Mouse (Mus musculus): Measurements from ENCODE around the gene Actl7b.

The Actl7b gene

DNA sequence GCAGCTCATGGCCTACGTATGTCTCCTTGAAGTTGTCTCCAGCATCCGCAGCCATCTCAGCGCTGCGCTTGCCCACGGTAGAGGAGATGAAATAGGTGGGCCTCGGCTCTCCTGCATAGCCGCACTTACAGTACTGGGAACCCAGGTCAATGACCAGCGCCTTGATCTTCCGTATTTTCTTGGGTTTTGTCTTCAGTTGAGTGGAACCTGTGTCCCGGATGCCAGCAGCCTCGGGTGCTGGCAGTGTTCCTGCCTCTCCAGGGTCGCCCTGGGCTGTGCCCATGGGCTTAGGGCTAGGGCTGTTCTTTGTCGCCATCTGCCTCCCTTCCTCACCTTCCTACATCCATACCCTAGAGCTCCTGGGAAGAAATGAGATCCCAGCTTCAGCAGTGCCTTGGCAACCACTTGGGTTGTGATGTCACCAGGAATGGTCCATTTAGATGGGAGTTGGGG, at the start of gene Actl7b:
Gene Actl7b, minus strand, starts transcription at position 403 of the 453 bp plus-strand sequence.
- no peak for DNase-seq (ENCODE audit: low spot score)

DNA sequence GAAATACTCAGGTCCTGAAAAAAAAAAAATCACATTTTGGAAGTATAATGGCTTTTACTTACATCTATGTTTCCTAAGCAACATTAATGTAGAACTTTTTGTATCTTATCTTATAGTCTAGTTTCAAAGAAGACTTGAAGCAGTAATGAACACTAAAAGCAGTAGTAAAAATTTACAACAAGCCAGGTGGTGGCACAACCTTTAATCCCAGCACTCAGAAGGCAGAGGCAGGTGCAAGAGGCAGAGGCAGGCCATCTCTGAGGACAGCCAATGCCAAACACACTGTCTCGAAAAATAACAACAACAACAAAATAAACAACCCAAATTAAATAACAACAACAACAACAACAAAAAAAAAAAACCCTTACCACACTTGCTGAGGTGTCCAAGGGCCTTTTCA, 29.8 kb upstream of the Actl7b start:
- DNase-seq (ENCODE audit: low spot score), result no peak

DNA sequence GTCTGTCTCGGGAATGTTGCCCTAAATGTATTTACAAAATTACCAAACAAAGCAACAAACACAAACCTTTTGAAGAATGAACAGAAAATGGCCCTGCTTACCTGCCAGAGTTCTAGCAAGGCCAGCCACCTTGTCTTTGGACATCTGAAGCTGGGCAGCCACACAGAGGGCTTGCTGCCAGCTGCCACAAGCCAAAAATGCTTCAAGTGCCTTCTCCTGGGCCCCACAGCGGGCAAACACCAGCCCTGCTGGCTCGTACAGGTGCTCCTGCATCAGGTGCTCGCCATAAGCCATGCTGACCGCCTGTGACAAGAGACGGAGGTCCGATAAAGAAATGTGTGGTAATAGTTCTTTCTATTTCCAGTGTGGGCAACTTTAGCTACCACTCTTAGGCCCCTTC, 27.7 kb upstream of the Actl7b start:
- DNase-seq (ENCODE audit: low spot score), result no peak

DNA sequence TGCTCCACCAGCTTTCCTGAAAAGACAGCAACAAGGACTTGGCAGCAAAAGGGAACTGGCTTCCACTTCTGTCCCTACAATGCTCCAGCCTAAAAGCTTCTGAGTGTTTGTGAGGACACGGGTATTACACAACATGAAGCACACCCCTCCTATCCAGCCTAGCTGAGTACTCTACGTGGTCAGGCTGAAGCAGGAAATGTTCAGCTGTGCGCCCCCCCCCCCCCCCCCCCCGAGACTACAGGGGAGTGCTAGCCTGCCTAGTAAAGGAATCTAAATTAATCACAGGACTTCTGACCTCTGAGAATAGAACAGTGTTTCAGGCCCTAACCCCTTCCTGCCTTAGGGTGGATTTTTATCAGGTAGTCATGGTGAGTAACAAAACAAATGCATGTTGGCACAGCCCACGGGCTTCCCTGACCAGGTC, 26.6 kb upstream of the Actl7b start:
- DNase-seq (ENCODE audit: low spot score), result no peak

DNA sequence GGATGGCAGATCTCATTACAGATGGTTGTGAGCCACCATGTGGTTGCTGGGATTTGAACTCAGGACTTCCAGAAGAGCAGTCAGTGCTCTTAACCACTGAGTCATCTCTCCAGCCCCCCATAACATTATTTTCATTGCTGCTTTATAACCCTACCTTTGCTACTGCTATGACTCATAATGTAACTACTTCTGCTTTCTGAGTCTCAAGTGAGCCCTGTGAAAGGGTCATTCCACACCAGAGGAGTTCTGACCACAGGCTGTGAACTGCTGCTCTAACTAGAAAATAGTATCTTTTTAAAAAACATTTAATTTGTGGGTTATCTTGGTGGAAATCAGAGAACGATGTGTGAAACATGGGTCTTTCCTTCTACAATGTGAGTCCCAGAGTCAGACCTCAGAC, 16.4 kb upstream of the Actl7b start:
- no peak for DNase-seq (ENCODE audit: low spot score)

DNA sequence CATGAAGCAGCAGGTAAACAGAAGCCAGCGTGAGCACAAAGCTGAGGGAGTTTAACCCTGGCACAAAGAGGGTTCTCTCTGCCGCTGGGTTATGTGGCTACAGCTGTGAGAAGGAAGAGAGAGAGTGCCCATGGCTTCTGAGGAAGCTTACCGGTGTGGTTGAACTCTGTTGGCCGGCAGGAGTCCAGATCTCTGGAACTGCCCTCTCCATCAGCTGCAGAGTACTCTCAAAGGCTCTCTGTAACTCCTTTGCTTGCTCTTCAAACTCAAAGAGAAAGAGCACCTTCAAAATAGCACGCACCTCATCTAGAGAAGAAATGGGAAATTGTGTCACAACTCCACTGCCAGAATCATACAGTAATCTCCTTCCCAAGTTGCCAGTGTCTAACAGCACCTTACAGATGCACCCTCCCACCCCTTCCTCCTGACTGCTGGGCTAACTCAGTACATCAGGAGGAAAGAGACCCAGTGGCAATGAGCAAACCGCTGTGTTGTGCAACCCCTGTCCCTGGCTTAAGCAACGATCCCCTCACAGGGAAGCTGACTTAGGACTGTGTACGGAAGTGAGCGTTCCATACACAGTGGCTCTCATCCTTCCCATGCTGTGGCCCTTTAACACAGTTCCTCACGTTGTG, 15.8 kb upstream of the Actl7b start:
- DNase-seq (ENCODE audit: low spot score), result no peak

DNA sequence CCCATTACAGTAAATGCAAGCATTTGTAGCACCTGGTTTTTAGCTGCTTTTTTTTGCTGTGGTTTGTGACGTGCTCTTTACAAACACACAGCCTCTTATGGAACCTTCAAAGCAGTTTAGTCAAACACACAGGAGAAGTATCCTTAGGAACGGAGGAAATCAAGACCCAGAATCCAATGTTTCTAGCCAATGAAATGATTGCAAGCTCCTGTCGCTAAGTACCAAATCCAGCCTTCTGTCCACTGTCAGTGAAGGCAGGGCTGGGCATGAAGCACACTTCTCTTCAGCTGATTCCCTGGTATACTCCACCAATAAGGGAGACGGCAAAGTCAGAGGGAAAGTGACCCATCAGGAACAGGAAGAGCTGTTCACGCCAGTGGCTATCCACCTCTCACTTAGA, 14.8 kb upstream of the Actl7b start:
- DNase-seq (ENCODE audit: low spot score), result no peak

DNA sequence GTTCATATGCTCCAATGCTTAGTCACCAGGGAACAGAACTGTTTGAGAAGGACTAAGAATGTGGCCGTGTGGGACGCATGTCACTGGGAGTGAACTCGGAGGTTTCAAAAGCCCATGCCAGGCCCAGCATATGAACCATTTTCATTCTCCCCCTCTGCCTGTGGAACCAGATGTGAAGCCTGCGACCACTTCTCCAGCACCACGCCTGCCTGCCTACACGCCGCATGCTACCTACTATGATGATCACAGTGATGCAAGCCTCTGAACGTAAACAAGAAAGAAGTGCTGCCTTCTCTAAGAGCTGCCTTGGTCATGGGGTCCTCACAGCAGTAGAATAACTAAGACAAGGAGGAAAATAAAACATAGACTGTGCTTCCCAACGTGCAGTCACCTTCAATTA, 6.2 kb upstream of the Actl7b start:
- no peak for DNase-seq (ENCODE audit: low spot score)

DNA sequence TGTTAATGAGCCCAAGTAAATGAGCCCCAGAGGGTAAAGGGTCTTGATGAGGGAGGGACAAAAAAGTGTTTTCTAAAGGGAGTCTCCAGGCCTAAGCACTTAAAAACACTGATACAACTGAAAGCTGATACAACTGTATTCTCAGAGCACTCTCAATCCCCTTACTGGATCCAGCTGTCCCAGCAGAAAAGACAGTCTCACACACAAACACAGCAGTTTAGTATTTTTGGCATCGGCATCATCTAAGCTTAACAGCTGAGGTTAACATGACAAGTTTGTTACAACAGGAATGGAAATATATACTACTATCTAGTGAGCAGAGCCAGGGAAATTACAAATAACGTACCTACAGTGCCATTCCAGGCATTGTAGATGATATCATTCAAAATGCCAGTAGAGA, 5.1 kb upstream of the Actl7b start:
- DNase-seq (ENCODE audit: low spot score), result no peak

DNA sequence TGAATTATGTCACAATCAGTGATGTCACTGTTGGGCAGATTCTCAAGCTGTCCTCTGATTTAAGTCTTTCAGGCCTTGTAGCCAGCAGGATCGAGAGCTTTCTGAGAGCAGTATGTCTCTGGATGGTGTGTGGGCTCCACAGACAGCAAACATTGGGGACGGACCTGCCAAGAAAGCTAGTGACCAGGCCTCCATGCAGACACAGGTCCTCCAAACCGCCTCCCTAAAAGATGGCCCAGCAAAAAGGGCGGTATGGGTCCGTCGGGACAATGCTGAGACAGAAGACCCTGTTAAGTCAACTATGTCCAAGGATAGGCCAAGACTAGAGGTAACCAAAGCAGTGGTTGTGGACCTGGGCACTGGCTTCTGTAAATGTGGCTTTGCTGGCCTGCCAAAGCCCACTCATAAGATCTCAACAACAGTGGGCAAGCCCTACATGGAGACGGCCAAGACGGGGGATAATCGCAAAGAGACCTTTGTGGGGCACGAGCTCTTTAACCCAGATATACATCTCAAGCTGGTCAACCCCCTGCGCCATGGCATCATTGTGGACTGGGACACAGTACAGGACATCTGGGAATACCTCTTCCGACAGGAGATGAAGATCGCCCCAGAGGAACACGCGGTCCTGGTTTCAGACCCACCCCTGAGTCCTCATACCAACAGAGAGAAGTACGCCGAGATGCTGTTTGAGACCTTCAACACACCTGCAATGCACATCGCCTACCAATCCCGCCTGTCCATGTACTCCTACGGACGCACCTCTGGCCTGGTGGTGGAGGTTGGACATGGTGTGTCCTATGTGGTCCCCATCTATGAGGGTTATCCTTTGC, 2.3 kb upstream of the Actl7b start, which contains the start of gene Actl7a:
Gene Actl7a, plus strand, starts transcription at position 51 of the 833 bp plus-strand sequence.
- no peak for DNase-seq (ENCODE audit: low spot score)

DNA sequence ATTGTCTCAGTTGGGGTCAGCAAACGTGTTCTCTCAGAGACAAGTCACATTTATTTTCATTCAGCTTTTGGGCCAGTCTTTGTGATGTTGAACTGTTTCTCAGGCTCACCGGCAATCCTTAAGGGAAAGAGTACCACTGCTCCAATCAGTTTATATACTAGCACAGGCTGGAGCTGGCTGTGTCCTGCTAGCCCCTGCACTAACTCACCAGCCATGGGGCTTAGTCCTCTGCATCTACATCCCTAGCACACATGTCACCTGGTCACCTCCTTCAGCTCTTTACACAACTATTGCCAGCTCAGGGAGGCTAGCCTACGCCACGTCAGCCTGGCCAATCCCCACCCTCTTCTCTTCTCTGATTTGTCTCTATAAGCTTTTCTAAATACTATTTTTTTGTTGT, 1.5 kb upstream of the Actl7b start:
- DNase-seq (ENCODE audit: low spot score), result no peak

DNA sequence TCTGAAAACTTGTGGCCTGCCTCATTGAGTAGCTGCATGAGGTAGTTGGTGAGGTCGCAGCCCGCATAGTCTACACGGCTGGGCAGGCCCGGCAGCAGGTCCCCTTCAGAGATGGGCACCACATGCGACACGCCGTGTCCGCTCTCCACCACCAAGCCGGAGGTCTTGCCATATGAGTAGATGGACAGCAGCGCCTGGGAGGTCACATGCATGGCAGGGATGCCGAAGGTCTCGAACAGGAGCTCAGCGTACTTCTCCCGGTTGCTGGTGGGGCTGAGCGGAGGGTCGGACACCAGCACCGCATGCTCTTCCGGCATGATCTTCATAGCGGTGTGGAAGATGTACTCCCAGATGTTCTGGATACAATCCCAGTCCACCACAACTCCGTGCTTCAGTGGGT, 632 bp downstream of the Actl7b start:
- DNase-seq (ENCODE audit: low spot score), result no peak

DNA sequence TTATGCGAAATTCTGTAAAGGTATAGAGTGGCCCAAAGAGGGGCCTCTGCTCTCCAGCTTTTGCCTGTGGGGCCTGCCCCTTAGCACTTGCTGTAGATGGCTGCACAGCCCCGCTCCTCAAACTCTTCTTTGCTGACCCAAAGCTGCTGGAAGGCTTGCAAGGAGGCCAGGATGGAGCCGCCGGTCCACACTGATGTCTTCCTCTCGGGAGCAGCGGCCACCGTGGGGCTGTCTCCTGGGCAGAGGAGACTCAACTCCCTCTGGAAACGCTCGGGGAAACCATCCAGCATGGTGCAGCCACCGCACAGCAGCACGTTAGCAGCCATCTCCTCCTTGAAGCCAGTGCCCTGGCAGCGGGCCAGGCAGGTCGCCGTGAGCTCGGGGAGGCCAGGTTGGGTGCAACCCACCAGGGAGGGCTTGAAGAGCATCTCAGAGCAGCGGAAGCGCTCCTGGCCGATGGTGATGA, 1.2 kb downstream of the Actl7b start, which contains the start of gene Gm26657:
Gene Gm26657, plus strand, starts transcription at position 51 of the 466 bp plus-strand sequence.
- DNase-seq (ENCODE audit: low spot score), result no peak

DNA sequence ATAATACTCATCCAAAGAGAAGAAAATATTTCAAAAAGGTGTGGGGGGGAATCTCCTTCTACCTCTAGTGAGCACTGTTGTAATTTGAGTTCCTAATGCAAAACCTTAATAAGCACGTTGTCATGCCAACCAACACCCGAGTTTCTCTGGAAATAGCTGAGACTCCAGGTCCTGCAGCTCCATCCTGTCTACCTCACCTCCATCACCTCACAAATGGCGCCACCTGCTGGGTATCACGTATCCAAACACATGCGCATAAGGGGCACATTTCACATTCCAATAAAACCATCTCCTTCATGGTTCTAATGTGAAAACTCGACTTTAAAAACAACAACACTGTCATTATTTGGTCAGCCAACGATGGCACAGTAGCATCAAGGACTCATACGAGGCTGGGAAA, 15.4 kb downstream of the Actl7b start:
- DNase-seq (ENCODE audit: low spot score), result no peak

DNA sequence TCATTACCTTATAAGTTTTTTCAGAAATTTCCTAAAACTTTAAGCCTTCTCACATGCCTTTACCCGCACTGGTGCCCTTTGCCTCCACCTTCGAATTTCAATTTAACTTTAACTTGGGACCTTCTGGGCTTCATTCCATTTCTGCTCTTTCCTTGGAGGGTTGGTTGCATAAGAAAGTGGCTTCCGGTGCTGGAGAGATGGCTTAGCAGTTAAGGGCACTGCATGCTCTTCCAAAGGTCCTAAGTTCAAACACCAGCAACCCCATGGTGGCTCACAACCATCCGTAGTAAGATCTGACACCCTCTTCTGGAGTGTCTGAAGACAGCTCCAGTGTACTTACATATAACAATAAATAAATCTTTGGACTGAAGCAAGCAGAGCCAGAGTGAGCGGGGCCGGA, 18.0 kb downstream of the Actl7b start:
- no peak for DNase-seq (ENCODE audit: low spot score)

DNA sequence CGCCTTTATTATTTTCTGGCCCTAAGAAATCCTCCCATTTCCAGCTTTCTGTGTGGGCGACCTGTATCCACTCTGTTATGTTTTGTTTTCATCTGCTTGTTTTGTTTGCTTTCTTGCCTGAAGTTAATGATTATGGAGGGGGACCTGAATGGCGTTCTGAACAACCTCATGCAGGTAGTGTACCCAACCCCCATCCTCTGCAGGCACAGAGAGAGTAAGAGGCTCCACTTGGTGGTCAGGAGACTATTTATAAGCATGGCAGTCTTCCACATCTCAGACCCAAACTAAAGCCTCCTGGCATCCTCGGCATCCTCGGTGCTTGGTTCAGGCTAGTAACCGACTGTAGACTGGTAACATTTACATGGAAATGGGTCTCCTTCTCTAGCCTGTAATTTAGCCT, 18.9 kb downstream of the Actl7b start:
- DNase-seq (ENCODE audit: low spot score), result no peak

DNA sequence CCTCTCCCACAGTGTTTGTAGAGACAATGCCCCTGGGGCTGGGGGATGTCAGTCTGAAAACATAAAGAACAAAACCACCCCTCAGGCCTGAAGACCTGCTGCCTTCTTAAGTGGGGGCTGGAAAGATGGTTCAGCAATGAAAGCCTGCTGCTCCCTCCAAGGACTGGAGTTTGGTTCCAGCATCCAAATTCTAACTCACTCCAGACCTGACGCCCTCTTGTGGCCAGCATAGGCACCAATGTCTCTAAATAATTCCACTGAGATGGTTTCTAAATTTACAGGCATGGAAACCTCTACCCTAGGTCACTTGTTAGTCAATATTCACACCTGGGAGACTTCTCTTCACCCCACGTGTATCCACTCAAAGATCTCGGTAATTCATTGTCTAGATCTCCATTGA, 19.8 kb downstream of the Actl7b start:
- DNase-seq (ENCODE audit: low spot score), result no peak

DNA sequence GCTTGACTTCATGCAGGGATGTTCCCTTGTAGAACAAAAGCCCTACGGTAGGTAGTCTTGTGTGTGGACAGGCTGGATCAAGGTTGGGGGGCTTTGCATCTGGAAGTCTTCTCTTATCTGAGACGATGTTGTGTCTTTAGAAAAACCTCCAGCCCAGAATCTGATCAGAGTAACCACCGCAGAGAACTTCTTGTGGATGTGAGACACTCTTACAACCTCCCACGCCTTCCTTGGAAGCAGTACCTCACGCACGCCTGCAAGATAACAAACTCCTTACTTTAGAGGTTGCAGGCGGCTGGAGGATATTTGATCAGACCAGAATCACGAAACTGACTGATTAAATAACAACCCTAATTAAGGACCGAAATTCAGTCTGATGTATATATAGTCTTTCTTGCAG, 20.8 kb downstream of the Actl7b start:
- DNase-seq (ENCODE audit: low spot score), result no peak

DNA sequence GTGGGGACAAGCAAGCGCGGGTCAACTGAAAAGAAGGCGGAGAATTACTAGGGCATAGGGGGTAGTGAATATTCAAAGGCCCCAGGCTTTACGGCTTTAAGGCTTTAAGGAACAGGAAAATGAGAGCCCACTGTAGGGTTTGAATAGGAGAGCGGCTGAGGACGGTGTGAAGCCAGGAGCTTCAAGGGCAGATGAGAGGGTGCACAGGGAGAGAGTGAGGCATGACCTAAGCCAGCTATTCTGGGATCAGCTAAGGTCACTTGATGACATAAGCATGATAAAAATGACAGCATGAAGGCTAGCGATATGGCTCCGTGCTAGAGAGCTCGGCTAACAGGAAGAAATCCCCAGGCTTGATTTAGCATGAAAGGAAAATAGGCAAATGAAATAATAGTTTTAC, 21.8 kb downstream of the Actl7b start:
- DNase-seq (ENCODE audit: low spot score), result no peak

DNA sequence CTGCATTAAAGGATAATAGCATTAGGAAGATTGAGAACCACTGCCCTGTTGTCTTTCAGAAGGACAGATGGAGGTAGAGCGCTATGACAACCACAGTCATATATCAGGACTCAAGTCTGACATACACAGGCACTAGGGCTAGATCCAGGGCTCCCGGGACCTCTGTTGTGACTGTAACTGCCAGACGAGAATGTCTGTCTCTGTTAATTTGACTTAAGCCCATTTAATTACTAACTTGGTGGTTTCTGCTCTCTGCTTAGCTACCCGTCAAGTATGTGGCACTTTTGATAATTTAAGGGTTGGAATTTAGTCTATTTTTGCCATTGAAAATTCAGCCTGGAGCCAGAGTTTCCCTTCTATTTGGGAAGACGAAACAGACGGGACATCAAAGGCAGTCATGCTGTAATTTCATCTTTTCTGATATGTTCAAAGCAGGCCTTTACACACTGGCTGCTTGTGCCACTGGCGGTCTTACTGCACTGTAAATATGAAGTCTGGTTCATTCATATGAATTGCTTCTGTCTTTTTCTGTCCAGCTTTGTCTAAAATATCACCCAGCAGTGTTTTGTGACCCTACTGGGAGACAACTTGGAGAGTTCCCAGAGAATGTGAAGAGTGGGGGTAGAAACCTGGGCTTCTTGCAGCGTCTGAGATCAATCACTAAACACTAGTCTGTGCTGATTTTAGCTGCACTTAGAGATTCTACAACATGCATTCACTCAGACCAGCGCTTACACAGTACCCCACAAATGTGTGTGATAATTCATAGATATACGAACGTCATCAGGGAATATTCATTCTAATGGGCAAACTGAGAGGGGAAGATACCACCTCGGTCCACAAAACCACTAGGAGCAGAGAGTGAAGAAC, 22.4 kb downstream of the Actl7b start:
- no peak for DNase-seq (ENCODE audit: low spot score)

DNA sequence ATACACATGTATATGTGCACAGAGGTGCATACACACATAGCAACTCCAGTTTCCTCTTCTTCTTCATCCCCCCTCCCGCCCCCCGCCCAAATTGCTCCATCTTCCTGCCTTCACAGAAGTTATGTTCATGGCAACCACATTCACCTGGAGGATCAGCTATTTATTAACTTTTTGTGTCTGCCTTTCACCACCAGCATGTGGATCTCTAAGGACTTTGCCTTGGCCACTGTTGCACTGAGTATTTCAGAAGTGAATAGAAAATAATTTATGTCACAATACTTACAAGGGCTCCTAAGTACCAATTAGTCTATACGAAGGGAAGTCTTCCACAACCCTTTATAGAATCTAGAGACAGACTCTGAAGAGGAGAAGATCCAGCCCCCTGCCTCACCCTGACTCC, 23.3 kb downstream of the Actl7b start:
- no peak for DNase-seq (ENCODE audit: low spot score)

DNA sequence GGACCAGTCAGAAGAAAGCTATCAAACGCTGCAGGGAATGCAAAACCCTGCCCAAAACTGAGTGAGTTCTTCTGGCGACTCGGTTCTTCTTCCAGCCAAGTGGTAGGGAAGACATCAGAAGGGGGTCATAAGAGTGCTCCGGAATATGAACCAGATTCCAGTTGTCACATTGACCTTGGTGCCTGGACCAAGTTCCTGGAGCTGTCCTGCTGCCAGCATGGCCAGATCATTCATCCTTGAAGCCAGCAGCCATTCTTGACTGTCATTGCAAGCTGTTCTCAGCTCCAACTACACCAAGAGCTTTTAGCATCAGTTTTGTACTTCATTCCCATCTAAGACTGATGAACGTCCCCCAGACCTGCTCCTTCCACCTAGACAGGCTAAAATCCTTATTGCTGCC, 24.4 kb downstream of the Actl7b start:
- DNase-seq (ENCODE audit: low spot score), result no peak

Measured in T-cell, adult 2 months (primary cell).